Mouse (Mus musculus) heart, postnatal 0 days (tissue): ENCODE measurements around the gene Pax8.

Source experiments
- CTCF ChIP-seq: IDR thresholded peaks from 2 replicates; pipeline ENCODE4 v1.5.1; 2016; ENCODE audit warnings: antibody characterized with exemption, control low read depth, low read depth
- EP300 ChIP-seq: IDR thresholded peaks from 2 replicates; pipeline ENCODE4 v1.6.1; 2016; ENCODE audit warnings: antibody characterized with exemption, low read depth

DNA sequence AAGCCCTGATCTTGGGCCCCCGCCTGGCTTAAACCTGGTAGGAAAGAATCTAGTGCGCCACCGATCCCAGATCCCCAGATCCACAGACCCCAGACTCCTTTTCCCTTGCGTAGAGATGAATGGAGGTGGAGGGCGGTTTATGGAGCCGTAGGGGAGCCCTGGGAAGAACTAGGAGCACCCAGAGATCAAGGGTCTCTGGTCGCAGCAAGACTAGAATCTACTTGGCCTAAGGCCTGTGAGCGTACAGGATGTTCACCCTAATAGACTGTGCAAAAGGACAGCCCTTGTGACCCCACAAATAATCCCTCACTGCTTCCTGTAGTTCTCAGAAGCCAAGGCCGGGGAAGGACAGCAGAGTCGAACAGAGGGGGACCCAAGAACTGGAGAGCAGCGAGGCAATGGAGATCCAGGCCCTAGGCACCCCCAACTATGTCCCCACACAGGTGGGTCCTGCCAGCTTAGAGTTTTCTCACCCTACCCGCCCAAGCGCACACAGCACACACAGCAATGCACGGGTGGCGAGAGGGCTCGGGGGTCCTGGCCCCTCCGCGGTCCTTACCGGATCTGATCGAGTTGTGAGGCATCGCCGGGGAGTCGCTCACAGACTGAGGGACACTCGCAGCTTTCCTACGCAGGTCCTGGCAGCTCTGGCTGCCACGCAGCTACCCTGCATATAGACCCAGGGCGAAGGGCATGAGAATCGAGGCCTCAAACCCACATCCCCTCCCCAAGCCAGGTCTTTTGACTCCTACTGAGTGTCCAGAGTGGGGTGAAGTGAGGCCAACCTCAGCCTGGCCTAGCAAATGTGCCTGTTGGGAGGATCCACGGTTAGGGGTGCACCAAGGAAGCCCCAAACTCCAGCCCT lies 653 bp downstream of the Pax8 start:
- TF ChIP-seq EP300 (no peak), CTCF (no peak)
